Mouse (Mus musculus): ENCODE results near the gene Taf5. TPM values are rescaled to one million over a fixed set of nuclear protein-coding genes. Genes with fewer than 3 reads are reported as not detected.

Gene Taf5
- polyA plus RNA-seq, 1 experiment = 1.8 TPM

GRCm38 (mm10) chr19:47130551-47131125, 63.1 kb downstream of the Taf5 start:
- no peak for DNase-seq
- Histone ChIP-seq H3K36me3 (ENCODE audit: control insufficient read depth, insufficient read depth, low read length) (no peaks in the 10 kb centered on the region), H3K27ac (ENCODE audit: insufficient read depth, low read depth, low read length) (no peak overlapping the region), H3K27me3 (replicated peaks; ENCODE audit: control insufficient read depth, insufficient read depth, low read length) (no peaks in the 10 kb centered on the region), H3K4me1 (ENCODE audit: control insufficient read depth, insufficient read depth, low read length) (no peaks in the 10 kb centered on the region), H3K4me3 (ENCODE audit: insufficient read depth, low read depth, low read length) (no peak overlapping the region)
- TF ChIP-seq CTCF (conservative IDR thresholded peaks at IDR 0.05; ENCODE audit: insufficient read depth, insufficient read length, low read depth, low read length) = no peak
- no peak for TF ChIP-seq POLR2A (IDR thresholded peaks at IDR 0.05; ENCODE audit: low read depth, low read length)
- WGBS = 95% methylated on average over 15 of the region's 15 CpGs

Other genes starting within 250 kb of the Taf5 start
- gene Ina, start 53.0 kb upstream of the Taf5 start, polyA plus RNA-seq (2012; rRNA removed) = 0.11 and 0.31 TPM in 2 replicates
- gene Nt5c2, start 52.6 kb upstream of the Taf5 start, polyA plus RNA-seq (2012; rRNA removed) = 32.2 and 36.3 TPM in 2 replicates
- 6.0 and 7.7 TPM in 2 replicates for gene Pcgf6, start 16.8 kb upstream of the Taf5 start, polyA plus RNA-seq (2012; rRNA removed)
- 323 and 617 TPM in 2 replicates for gene Usmg5, start 22.9 kb downstream of the Taf5 start, polyA plus RNA-seq (2012; rRNA removed)
- gene Pdcd11, start 23.0 kb downstream of the Taf5 start, polyA plus RNA-seq (2012; rRNA removed) = 8.7 and 9.3 TPM in 2 replicates
- 5.4 and 5.7 TPM in 2 replicates for gene Calhm2, start 70.5 kb downstream of the Taf5 start, polyA plus RNA-seq (2012; rRNA removed)
- not detected in 2 replicates for gene Calhm1, start 76.5 kb downstream of the Taf5 start, polyA plus RNA-seq (2012; rRNA removed)
- not detected in 2 replicates for gene Calhm3, start 90.0 kb downstream of the Taf5 start, polyA plus RNA-seq (2012; rRNA removed)
- gene Neurl1a, start 111.1 kb downstream of the Taf5 start, polyA plus RNA-seq (2012; rRNA removed) = 1.3 and 2.3 TPM in 2 replicates

All from kidney, adult 2 months (tissue).